Mouse (Mus musculus) layer of hippocampus, postnatal 14 days (tissue): ENCODE results near the gene Dcaf12. TPM values are rescaled to one million over a fixed set of nuclear protein-coding genes. Genes with fewer than 3 reads are reported as not detected.

Experiments
- DNase-seq, 2 experiments: peaks; one replicate each; pipeline ENCODE4 v3.0.0; 2021 to 2022; ENCODE audit warnings: low spot score in 2 of 2, mixed read lengths in 1 of 2
- long read RNA-seq, 2 experiments: library from polyadenylated mRNA; stranded (forward); transcript quantifications; one replicate each; pipeline ENCODE4 v2.0.0; 2021
- total RNA-seq, 2 experiments: library from RNA; stranded (reverse); gene quantifications; 2 replicates each; pipeline ENCODE4 v1.2.3; 2021

Gene Dcaf12
- 10 to 100 TPM; 51.0 to 54.5 TPM for total RNA-seq
- long read RNA-seq, experiment 1, transcript Dcaf12-201 (9 exons, 3,442 nt): major isoform, 66 of 76 reads
- long read RNA-seq, experiment 1, partial matches to known transcripts: 8 of 76 reads
- long read RNA-seq, experiment 1, other reads (novel, unspliced or antisense): 2 of 76 reads
- long read RNA-seq, experiment 2, transcript Dcaf12-201 (9 exons, 3,442 nt): major isoform, 74 of 90 reads
- long read RNA-seq, experiment 2, partial matches to known transcripts: 4 of 90 reads
- long read RNA-seq, experiment 2, other reads (novel, unspliced or antisense): 12 of 90 reads

DNA sequence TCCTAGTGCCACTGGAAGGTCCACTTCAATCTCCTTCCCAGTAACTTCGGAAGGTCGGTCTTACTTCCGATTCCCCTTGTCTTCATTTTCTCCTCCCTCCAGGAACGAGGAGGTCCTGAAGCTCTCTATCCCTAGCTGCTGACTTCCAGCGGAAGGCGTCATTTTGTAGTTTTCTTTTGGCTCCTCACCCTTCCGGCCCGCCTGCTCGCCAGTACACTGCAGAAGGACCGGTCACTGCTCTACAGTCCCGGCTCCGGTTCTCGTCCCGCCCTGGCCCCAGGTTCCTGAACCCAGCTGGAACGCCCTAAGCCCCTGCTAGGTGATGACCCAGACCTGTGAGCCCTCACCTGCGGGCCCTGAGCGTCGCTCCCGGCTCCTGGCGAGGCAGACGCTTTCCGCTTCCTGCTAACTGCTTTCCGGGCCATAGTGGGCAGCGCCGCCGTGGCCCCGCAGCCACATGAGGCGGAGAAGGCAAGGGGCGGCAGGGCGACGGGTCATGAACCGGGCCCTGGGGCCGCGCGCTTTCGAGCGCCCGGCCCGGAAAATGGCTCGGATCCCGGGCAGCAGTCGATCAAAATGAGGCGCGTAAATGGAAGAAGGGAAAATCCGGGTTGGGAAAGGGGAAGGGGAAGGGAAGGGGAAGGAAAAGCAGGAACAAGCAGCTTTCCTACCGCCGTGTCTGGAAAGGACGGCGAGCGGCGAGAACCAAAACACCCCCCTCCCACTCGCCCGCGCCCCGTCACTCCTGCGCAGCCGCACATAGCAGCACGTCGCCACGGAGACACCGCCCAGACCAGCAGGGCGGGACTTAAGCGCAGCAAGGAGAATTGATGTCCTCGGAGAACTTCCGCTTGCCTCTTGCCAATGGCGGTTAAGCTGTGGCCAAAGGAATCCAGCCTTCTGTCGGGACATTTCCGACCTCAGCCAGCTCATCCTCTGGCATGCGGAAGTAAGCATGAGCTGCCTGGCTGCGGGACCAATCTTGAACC, at the start of gene Dcaf12:
Gene Dcaf12, minus strand, starts transcription at position 749 of the 989 bp plus-strand sequence.
- DNase-seq: peak; percentile 90 to 96

DNA sequence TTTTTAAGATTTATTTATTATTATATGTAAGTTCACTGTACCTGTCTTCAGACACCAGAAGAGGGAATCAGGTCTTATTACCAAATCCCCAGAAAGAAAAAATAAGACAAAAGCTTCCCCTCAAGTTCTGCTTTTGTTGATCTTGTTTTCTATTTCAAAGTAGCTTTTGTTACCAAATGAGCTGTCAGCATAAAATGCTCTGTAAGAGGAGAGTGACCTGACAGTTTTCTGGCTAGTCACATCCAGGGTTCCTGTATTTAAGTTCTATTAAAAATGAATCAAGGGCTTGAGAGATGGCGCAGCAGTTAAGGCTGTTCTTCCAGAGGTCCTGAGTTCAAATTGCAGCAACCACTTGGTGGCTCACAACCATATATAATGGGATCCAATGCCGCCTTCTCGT, 46.4 kb upstream of the Dcaf12 start:
- no peak for DNase-seq

DNA sequence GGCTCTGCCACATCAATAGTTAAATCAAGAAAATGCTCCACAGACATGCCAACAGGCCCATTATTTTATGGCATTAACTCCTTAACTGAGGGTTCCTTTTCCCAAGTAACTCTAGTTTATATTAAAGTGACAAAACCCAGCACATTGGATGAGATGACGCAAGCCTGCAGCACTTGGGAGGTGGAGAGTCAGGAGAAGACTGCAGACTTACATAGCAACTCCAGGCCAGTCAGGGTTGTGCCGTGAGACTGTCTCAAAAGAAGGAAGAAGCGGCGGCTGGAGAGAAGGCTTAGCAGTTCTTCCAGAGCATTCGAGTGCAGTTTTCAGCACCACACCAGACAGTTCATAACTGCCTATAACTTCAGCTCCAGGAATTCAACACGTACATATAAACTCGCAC, 44.7 kb upstream of the Dcaf12 start:
- no peak for DNase-seq

DNA sequence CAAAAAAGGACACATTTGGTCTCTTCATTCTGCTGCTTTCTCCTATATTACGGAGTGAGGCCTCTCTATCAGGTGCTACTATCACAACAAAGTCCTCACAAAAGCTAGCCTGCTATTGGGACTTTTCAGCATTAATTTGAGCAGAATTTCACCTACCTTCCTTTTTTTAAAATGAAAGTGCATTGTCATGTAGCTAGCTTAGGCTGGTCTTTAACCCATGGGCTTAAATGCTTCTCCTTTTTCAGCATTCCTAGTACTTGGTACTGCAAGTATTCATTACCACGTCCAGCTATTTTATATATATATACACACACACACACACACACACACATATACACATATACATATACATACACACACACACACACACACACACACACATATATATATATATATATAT, 44.0 kb upstream of the Dcaf12 start:
- no peak for DNase-seq

DNA sequence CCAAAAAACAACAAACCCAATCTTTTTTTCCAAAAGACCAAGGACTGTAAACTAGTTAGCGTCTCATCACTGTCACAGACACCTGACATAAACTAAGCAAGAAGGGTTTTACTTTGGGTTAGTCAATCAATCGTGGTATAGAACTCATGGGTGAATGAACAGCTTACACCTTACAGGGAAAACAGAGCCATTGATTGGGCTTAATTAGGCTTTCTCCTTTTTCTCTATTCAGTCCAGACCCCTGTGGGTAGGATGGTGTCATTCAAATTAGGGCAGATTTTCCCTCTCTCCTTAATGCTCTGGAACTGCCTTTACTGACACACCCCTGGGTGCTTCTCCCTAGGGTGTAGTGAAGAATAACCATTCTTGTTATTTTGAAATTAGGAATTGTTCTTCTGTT, 42.5 kb upstream of the Dcaf12 start:
- no peak for DNase-seq

DNA sequence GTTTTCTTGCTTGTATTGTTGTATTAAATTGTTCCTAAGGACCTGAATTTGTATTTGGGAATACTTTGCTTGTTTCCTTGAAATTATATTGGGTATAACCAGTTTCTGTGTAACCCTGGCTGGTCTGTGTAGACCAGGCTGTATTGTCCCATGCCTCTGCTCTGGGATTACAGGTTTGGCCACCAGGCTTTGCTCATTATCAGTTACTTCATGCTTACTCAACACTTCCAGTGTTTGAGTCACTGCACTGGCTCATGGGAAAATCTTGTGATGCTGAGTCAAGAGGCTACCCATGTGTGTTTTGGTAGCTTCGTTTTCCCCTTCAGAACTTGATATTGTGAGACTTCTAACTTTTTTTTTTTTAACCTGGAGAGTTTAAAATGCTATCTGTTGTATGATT, 38.6 kb upstream of the Dcaf12 start:
- DNase-seq: no peak

DNA sequence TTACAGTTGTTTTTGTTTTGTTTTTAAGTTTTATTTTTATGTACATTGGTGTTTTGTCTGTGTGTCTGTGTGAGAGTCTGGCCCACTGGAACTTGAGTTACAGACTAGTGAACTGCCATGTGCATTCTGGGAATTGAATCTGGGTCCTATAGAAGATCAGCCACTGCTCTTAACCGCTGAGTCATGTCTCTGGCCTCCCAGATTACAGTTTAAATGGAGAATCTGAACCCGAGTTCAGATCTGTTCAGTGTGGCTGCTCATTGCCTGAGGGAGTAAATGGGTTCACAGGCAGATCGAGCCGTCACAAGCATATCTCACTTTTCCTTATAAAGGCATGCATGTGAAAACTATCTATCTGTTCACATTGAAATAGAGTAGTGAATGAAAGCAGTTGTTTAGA, 38.1 kb upstream of the Dcaf12 start:
- no peak for DNase-seq

DNA sequence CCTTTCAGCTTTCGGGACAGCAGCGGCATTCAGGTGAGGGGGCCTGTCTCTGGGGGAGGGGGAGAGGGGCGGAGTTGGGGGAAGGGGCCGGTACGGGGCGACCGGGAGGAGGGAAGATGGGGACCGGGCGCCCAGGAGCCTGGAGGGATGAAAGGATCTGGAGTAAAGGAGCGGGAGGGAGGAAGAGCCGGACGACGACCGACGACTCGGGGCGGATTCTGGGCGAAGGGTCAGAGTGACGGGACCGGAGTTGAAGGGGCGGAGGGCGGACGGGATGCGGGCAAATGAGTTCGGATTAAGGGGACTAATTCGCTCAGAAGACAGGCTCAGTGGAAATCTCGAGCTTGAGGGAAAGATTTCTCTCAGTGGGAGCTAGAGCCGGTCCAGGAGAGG, 34.5 kb upstream of the Dcaf12 start:
- DNase-seq: no peak

DNA sequence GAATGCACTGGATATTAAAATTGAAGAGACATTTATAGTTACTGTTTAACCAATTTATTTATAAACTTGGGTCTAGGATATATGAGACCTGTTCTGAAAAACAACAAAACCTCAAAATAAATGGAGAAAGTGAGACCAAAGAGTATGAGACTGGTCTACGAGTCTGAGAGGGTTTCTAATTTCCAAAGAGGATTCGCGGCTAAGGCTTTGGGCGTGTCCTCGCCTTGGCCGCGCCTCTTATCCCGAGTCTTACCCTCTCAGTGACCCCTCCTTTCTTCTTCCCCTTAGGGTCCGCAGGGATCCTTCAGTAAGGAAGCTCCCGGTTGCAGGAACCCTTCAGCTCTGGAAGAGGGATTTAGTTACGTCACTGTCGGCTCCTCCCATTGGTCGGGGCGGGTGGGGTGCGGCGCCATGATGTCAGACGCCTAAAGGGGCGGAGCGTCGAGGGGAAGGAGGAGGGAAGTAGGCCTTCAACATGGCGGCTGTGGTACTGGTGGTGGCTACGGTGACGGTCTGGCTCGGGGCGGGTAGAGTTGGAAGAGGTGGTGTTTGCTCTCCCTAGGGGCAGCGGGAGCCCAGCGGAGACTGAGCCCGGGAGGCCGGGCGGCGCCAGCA, 34.0 kb upstream of the Dcaf12 start, which contains the start of gene Ubap1:
Gene Ubap1, plus strand, starts transcription at position 413 of the 615 bp plus-strand sequence.
- DNase-seq: peak; percentile 91 to 96

DNA sequence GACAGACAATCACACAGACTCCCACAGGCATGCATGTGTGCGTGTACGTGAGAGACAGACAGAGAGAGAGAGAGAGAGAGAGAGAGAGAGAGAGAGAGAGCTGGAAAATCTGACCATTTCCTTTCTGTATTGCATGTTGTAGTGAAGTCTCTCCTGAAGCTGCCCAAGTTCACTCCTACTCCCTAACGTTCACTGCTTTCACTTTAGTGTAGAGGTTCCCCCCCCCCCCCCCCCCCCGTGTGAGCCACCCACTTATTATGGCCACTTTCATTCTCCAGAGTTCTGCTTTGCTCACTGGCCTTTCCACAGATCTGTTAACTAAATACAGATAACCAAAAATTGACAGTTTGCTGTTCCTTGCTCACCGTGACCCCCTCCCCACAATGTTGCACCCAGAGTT, 33.1 kb upstream of the Dcaf12 start:
- no peak for DNase-seq

DNA sequence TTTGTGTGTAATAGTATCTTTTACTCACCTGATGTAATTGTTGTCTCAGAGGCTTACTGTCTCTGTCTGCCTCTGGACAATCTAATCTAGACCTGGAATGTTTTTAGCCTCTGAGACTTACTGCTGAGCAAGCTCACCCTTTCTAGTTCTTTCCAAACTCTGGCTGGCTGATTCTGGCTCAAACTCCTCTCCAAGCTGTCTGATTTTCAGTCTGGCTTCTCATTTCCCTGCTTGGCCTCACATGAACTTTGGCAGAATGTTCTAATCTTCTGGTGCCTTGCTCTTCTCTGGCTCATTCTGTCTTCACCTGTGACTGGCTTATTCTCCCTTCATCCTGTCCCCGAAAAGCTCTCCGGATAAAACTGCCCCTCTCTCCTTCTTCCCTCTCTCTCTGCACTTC, 31.3 kb upstream of the Dcaf12 start:
- DNase-seq: no peak

DNA sequence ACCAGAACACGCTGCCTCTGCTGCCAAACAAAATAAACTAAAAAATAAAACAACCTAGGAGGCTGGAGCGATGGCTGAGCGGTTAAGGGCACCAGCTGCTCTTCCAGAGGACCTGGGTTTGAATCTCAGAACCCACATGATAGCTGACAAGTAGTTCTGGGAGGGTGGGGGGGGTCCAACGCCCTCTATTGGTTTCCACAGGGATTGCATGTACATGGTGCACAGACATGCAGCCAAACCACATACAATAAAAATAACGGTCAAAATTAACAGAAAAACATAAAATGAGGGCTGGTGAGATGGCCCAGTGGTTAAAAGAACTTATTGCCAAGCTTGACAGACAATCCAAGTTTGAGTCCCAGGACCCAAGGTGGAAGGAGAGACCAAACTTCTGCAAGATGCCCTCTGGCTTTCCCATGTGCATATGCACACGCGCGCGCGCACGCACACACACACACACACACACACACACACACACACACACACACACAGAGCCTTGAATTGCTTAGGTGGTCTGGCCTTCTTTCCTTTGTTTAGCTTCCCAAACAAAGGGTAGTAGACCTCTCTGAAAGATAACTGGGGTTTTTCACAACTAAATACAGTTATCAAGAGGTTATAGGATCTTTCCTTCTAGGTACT, 26.3 kb upstream of the Dcaf12 start:
- DNase-seq: no peak

DNA sequence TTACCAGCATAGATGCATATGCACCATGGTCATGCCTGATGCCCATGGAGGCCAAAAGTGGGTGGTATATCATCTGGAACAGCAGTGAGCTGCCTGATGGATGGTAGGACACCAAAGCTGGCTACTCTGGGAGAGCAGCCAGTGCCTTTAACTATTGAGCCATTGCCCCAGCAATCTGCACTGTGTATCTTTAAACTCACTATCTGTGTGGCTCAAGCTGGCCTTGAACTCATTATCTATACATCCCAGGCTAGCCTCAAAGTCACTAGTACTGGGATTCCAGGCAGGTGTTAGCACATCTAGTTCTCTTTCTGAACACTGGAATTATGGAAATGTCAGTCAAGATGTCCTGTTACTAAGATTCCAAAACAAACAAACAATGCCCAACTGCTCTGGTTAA, 21.9 kb upstream of the Dcaf12 start:
- no peak for DNase-seq

DNA sequence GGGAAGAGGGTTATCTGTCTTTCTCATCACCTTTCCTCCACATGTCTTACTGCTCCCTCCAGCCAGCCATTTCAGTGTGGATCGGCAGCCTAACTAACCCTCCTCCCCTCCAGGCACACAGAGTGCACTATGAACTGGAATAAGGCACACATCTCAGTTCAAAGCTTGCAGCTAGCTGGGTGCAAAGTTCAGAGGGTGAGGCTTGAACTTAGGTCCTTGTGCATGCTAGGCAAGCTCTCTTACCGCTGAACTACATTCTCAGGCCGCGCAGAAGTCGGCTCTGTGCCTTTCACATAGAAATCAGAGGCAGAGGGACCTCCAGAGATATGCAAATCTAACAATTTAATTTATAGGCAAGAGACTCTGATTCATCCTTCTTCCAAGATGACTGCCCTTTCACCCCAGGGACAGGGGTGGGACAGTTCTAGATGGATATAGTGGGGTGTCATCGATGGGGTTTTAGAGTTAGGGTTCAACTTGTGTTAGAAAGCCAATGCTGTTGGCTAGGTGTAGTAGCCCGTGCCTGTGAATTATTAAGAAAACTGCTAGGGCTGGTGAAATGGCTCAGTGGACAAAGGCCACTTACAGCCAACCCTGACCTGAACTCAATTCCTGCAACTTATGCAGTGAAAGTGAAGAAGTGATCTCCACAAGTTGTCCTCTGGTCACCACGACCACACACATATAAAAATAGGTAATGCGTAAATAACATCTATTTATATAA, 17.2 kb upstream of the Dcaf12 start:
- no peak for DNase-seq

DNA sequence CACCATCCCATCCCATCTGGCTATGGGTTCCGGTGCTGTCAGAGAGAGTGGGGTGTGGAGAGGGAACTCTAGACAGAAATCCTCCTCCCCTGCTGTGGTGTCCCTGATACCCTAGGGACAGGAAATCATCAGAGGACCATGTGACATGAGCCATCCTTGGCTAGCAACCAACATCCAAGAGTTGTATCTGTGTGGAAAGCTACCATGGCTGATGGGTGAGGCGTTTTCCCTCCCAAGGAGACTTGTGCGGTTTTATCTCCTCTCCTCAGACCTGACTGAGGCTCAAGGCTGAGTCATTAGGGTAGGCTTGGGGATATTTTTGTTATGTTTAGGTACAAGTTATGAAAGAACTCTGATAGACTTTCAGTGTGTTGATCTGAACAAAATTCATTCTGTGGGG, 16.4 kb upstream of the Dcaf12 start:
- no peak for DNase-seq

DNA sequence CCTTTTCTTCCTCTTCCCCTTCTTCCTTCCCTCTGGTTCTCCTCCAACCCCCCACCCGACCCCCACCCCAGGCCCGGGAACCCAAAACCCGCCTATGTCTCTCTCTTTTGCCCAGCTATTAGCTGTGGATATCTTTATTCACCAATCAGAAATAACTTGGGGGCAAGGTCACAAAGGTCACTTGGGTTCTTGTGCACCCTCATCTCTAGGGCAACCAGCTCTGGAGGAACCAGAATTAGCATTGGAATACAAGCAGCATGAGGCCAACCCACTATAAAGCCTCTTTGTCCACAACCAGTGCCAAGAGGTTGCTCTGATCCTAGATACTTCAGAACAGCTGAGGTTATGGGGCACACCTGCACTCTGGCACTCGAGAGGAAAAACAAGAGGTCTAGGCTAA, 14.8 kb upstream of the Dcaf12 start:
- no peak for DNase-seq

DNA sequence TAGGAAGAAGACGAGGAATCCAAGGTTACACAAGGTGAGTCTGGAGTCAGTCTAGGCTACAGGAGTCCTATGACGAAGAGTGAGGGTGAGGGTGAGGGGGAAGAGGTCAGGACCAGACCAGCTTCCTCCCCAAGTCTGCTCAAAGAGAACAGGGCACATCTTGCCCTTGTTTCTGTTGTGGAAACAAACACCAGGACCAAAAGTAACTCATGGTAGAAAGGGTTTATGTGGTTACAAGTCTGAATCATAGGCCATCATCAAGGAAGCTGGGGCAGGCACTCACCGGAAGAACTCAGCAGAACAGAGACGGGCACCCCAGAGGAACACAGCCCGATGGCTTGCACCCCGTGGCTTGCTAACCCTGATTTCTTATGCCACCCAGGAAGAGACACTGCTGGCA, 12.2 kb upstream of the Dcaf12 start:
- no peak for DNase-seq

DNA sequence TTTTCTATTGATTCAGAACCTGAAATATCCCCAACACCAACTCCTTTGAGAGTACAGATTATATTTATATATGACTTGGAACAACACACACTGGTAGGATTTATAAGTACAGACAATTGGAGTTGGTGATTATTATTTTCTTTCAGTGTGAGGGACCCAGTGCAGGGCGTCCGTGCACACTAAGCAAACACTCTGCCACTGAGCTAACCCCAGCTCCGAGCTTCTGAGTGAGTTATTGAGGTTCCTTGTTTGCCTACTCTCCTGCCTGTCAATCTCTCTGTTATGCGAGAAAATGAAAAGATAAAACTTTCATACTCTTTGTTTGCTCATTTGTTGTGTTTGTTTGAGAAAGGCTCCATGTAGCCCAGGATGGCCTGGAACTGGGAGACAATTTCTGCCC, 6.3 kb upstream of the Dcaf12 start:
- no peak for DNase-seq

DNA sequence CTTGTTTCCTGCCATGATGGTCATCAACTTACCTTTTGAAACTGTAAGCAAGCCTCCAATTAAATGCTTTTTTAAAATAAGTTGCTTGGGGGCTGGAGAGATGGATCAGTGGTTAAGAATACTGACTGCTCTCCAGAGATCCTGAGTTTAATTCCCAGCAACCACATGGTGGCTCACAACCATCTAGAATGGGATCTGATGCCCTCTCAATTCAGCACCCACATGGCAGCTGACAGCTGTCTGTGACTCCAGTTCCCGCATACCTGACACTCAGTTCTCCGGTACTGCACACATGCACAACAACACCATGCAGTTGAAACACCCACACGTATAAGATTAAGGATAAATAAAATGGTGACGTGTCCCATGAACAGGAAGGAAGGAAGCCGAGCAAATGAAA, 3.6 kb upstream of the Dcaf12 start:
- no peak for DNase-seq

DNA sequence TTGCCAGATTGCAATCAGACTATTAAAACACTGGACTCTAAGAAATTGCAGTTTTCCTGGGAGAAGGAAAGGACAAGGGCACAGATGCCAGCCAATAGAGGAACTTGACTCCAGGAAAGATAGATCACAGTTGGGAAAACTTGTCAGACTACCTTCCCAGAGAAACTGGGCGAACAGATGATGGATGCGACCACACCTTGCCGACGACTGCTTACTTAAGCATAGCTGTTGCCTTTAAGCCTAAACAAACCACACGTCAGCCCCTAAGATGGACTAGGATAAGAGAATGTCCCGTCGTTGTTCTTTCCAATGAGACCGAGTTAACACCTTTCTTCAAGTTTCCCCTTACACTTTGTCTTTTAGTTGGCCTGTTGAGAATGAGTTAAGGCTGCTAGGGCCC, 484 bp upstream of the Dcaf12 start:
- no peak for DNase-seq

DNA sequence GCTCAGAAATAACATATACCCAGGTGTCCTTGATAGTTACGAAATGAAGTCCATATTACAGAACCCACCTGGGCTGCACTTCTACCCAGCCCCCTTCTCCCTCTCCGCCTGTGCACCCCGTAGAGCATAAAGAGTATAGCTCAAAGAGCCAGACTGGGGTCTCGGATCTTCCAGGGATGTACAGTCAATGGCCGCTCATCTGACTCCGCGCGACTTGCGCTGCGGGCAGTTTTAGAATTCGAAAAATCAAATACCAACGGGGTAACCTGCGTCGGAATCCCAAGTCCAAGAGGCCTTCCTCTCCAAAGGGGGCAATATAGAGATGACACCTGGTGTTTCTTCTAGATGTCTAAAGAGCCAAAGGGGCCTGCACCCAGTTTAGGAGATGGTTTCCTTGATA, 967 bp downstream of the Dcaf12 start:
- DNase-seq: no peak
